Mouse (Mus musculus) bone marrow macrophage, adult 2 months (primary cell): ENCODE measurements at regions not wholly inside any gene's neighbourhood (a gene's known extent, or its start where the extent isn't known, plus 50 kb on each side); places are given as distances from the start of the nearest gene placed in this dataset.

ENCODE experiments used
- CTCF ChIP-seq: IDR thresholded peaks from 2 replicates; pipeline ENCODE4 v1.5.1; 2012; ENCODE audit warnings: low read depth, mild to moderate bottlenecking, low read length, moderate library complexity
- POLR2A ChIP-seq: IDR thresholded peaks from 2 replicates; pipeline ENCODE4 v1.6.1; 2012; ENCODE audit warnings: mild to moderate bottlenecking, low read depth, low read length, borderline replicate concordance

GRCm38 (mm10) chr1:61198549-61199062 lies 220.9 kb downstream of the Icos start:
- no peak for TF ChIP-seq CTCF
- no peak for TF ChIP-seq POLR2A
